Mouse (Mus musculus) naive thymus-derived CD4-positive, alpha-beta T cell, adult 2 months (primary cell): ENCODE measurements around the gene Wfikkn1.
"Not testable (repeated sequence)": the region's sequence is repeated elsewhere in the genome, so short reads cannot be mapped to it uniquely, and the experiment has no call there.

Source experiments
- DNase-seq: peaks from one replicate; pipeline ENCODE4 v3.0.0-alpha.2; 2011; ENCODE audit warnings: low read depth

Gene Wfikkn1

DNA sequence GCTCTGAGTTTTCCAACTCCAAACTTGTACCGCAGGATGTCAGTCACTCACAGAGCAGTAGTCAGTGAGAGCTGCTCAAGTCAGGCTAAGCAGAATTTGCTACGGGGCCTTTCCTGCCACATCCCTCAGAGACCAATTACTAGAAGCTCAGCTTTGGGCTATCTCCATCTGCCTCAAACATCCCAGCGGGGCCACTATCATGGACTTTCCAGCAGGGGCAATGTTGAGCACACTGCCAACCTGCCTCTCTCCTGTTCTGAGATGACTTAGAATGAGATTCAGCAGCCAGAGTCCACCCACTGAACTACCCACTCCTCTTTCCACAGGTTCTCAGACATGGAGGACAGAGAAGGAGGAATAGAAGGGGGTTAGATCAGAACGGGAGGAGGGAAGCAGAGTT, 5.0 kb upstream of the Wfikkn1 start:
- peak; percentile 43 for DNase-seq

DNA sequence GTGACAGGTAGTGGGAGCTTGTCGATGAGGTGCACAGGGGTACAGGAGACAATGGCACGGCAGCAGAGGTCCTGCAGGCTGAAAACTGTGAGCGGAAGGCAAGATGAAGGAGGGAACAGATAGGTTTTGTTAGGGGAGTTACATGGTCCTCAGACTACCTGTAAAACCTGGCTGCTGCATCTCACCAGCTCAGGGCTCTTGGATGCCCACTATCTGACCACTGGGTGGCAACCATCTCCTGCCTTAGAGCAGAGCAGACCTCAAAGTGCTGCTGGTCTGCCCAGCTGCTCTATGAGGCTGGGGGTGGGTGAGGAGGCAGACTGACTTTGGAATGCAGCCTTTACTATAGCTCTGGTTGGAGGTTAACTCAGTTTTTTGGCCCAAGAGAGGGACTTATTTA, 3.2 kb upstream of the Wfikkn1 start:
- DNase-seq = no peak

DNA sequence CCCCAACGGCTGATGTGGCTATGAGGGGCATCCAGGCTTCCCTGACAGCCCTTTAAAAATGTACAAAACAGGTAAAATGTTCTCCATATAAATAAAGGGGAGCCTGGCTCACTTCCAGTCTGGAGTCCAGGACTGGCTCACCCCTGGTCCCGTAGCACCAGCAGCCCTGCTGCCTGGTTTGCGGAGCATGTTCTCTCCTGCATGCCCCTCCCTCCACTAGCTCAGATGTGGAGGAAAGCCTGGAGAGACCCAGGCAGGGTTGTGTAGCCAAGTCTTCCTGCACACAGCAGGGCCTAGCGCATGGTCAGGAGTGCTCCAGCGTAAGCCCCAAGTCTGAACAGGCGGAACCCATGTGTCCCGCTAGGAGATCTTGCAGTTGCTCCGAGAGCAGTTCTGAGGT, 2.6 kb upstream of the Wfikkn1 start:
- no peak for DNase-seq

DNA sequence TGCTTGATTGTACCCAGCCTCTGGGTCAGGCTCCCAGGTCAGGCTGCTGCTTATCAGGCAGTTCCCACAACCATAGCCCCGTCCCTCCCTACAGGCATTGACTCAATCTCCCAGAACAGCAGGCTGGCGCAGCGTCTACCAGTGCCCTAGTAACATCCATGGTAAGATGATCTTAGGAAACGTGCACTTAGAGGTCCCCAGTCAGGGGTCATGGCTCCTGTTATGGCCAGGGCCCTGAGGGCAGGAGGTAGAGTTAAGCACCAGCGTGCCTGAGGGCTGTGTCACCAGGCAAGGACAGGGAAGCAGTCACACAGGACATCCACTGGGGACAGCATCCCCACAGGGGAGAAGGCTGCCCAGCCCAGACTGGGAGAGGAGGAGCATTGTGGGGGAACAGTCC, 1.6 kb upstream of the Wfikkn1 start:
- DNase-seq = no peak

DNA sequence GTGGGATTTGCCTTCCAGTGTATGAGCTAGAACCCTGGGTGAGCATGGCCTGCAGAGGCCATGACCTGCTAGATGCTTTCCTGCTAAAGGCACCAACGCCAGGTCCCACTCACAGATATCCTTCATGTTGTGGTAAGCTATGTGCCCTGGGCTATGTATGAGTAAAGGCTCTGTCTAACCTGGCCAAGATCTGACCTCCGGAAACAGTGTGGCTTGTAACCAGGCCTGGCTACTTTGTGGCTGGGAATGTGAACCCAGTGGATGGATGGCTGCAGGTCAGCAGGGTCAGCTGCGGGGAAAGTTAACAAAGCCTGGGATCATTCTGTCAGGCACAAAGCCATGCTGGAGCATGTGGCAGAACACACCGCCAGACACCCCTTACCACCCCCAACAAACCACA, 1.0 kb upstream of the Wfikkn1 start:
- no peak for DNase-seq

DNA sequence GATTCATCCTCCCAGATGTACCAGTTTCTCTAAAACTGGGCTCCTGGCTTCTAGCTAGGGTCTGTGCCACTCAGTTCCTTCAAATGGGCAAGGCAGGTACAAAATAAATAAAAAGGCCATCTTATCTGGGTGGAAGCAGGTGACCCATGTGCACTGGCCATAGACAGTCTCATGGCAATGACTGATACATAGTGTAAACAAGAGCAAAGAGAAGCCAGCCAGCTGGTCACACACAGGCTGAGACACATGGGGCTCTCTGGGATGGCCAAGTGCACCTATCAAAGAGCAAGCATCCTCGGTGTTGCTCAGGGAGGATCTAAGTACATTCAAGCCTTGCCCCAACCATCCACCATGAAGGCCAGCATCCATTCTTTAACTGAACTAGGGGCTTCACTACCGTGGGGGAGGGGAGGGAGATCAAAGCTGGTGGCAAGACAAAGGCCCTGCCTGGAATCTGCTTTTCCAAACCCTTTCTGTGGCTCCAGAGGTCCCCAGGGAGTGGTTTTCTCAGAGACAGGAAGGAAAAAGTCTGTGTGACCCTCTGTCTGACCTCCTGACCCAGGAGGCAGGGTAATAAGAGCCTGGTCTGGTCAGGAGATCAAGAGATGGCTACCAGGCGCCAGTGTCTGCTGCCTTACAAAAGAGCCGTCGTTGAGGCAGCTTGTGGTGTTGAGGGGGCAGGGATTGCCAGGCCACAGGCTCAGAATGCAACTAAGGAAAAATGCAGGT, 419 bp upstream of the Wfikkn1 start:
- no peak for DNase-seq

DNA sequence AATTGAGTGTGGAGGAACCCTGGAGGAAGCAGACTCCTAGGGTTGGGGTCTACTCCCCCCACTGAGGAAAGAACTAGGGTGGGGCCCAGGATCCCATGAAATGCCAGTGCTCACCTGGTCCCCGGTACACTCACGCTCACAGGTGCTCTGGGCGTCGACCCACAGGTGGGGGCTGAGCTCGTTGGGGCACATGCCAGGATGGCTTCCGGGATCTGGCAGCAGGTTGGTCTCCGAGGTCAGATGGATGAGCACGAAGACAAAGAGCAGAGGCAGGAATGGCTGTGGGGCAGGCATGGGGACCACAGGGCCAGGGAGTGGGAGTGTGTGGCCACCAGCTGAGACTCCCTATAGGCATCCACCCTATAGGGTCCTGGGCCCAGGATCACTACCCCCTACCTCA, 908 bp downstream of the Wfikkn1 start:
- no peak for DNase-seq

DNA sequence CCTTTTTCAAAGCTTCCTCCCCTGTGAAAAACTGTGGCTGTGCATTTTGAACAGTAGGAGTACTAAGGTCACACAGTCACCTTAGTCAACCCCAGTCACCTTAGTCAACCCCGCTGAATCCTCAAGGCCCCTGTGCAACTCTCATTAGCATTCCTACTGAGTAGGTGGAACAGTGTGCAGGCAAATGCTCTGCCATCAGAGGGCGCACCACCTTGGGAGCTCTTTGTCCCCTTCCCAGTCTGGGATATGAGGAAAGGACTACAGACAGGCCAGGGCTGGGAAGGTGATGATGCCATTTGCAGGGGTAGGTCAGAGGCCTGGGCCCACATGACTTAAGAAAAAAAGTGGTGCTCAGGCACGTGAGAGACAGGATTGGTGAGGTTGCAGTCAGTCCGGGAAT, 1.4 kb downstream of the Wfikkn1 start:
- DNase-seq = no peak

DNA sequence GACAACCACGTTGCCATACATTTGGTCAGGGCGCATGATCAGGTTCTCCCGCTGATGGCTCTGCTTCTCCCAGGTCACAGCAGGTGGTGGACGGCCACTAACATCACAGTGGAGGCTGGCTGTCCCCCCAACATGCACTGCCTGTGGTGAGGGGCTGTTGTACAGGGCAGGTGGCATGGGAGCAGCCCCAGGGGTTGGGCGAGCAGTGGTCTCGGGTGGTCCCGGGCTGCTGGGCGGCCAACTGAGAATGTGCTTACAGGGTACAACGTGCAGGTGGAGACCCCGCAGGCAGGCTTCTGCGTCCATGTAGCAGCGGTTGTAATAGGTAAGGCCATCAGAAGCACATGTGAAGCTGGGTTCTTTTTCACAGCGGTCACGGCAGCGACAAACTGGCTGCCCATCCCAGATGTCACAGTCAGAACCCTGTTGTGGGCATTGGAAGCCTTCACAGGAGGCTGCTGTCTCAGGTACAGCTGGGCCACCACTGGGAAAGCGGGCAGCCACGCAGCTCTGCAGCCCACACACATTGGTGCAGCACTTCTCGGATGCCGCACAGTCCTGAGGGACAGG, 2.0 kb downstream of the Wfikkn1 start:
- no peak for DNase-seq

DNA sequence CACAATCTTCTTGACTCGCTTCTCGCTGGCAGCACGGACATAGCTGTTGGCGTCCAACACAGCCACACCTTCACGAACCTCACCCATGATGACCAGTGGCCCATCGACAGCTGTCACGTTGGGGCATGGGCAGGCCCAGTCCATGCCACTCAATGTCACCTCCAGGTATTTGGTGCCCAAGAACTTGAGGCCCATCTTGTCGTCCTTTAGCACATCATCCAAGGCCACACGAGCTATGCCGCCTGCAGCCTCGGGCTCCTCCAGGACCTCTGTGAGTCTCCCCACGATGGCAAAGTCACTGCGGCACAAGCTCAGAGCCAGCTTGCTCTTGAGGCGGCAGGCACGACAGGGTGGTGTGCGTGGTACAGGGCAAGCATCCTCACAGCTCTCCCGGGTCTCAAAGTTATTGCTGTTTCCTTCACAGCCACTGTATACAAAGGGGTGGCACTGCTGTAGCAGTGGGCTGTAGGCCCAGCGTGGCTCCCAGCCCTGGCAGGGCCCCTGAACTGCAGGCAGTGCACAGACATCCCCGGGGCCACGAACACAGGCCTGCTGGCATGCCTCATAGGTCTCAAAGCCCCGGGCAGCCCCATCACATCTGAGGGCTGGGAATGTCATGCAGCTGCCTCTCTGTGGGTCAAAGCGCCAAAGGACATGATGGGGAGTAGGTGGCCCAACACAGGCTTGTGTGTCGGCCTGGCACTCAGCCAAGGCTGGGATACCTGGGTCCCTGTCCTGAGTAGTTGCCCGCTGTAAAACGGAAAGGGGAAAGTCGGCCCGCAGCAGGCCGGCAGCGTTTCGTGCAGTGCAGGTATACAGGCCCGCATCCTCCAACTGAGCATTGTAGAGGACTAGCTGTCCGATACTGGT, 2.7 kb downstream of the Wfikkn1 start:
- no peak for DNase-seq

DNA sequence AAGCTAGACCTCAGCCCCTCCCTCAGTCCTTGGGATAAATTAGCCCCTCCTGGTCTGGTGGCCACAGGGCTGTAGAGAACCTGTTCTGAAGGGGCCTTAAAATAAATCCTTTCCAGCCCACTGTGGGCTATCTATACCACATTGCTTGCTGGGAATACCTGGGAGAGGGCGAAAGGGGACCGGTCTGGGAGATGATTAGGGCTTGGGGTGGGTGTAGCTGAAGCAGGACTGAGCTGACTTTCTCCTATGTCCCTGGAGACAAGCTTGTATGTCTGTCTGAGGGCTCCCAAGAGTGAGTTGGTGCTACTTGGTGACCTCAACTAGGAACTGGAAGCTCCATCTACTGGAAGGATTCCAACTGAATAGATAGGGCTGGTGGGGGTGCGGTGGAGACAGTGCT, 3.6 kb downstream of the Wfikkn1 start:
- DNase-seq = no peak

DNA sequence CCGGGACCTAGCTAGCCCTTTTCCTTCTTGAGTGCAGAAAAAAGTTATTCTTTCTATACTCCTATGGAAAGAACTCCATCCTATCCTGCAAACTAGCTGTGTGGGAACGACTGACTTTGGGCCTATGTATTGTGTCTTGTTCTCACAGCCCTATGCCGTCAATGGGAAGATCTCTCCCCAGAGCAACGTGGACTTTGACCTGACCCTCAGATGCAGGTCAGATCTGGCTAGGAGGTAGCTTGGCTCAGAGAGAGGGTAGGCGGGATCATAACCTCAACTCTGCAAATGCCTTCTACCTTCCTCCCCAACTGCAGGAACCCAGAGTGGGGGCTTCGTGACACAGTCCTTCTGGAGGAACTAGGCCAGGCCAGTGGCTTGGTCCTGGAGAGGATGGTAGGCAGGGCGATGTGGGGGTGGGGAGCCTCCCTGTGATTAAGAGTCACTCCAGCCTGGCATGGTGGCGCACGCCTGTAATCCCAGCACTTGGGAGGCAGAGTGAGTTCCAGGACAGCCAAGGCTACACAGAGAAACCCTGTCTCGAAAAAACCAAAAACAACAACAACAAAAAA, 4.2 kb downstream of the Wfikkn1 start:
- no peak for DNase-seq

DNA sequence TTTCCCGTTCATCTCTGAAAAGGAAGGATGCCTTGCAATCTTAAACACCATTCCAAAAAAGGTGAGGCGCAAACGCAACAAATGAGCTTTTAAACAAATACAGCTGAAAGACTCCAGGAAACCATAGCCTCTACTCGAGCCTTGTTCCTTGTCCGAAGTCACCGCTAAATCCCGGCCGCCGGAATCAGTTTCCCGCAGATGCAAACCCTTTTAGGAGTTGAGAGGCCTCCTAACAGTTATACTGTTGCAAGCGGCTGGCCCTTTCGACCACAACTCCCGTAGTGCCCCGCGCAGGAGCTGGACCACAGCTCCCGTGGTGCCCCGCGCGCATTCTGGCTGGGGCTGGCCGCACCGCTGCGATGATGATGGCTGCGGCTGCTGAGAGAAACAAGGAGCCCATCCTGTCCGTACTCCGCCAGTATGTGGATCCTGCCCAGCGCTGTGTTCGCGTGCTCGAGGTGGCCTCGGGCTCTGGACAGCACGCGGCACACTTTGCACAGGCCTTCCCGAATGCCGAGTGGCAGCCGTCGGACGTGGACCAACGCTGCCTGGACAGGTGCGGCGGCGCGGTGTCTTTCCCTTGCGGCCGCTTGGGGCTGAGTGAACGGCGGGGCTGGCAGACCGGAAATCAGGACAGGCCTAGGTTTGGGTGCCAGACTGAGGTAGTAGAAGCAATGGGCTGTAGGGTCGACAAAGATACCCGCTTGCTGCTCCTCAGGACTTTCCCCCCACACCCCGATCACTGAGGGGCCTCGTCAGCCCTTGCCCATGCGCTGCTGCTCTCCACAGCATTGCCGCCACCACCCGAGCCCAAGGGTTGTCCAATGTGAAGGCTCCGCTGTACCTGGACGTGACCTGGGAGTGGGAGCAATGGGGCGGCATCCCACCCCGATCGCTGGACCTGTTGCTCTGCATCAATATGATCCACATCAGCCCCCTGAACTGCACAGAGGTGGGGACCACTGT, 5.2 kb downstream of the Wfikkn1 start:
- DNase-seq = peak; percentile 88

DNA sequence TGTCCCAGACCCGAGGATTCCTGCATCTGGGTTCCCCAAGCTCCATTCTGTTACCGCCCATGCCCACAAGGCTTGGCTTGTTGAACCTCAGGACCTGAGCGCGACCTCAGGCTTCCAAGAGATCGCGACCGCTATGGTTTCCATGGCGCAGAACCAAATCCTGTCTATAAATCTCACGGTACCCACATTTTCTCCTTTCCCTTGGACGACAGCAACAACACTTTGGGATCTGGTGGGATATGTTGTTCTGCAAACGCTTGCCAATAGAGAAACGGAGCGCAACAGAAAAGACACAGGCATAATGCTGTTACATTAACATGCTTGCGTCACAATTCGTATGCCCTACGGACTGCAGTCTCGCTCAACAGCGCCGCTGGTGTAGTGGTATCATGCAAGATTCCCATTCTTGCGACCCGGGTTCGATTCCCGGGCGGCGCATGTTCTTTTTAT, 5.9 kb downstream of the Wfikkn1 start, which contains the start of gene Mettl26:
Mettl26 (plus strand) TSS at position 354 of the 450 bp plus-strand sequence.
- peak; percentile 97 for DNase-seq

DNA sequence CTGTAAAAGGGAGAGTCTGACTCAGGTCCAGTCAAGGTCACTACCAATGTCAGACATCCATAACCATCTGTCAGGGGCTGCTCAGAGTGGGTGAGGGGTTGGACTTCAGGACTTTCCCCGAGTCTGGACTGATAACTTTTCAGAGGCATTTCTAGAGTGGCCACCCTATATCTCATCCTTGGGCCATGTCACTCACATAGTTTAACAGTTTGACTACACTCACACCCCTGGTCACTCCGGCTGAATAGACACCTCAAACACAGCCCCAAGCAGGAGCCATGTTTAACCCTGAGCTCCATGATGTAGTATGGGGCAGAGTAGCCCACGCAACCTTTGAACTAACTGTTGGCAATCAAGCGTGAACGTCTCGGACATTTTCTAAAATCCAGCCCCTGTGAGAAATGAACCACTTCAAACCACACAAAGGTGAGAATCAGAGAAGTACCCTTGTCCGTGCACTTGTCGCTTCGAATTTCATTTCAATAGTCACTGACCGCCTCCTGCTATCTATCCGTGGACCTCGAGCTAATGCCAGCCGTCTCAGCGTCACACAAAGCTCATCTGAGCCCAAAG, 6.4 kb downstream of the Wfikkn1 start:
- DNase-seq = no peak

DNA sequence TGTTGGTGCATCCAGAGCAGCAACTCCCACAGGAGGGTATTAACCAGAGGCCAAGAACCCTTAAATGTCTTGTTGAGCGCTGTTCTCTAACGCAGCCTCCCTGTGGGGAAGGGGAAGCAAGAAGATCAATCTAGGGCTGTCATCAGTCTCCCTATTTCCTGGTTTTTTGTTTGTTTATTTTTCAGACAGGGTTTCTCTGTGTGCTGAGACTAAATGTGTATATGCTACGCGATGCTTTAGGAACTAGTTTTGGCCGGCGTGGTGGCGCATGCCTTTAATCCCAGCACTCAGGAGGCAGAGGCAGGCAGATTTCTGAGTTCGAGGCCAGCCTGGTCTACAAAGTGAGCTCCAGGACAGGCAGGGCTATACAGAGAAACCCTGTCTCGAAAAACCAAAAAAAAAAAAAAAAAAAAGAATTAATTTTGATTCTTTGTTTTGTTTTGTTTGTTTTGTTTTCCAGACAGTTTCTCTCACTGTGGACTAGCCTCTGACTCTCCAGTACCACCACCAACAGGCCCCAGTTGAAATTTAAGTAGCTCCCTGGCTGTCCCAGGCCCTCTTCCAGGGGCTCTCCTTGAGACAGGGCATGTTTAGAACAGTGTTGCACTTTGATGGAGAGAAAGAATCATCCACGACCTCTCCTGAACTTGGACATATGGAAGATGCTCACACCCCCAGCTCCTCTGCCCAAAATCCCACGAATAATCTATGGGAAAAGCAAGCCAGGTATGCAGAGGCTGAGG, 7.1 kb downstream of the Wfikkn1 start:
- DNase-seq = no peak

DNA sequence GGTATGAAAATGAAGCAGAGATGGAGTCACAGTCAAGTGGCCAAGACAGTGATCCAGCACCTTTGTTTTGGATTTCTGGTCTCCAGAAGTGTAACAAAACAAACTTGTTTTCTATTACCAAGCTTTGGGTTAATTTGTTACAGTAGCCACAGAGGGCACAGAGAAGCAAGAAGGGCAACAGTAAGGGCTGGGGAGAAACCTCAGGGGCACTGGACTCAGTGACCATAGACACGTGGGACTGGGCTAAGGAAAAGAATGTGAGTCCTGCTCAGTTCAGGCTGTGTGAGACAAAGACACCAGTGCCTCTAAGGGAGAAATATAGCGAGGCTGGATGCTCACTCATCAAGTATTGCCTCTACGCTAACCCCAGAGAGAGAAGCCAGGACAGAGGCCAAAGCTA, 8.0 kb downstream of the Wfikkn1 start:
- no peak for DNase-seq

DNA sequence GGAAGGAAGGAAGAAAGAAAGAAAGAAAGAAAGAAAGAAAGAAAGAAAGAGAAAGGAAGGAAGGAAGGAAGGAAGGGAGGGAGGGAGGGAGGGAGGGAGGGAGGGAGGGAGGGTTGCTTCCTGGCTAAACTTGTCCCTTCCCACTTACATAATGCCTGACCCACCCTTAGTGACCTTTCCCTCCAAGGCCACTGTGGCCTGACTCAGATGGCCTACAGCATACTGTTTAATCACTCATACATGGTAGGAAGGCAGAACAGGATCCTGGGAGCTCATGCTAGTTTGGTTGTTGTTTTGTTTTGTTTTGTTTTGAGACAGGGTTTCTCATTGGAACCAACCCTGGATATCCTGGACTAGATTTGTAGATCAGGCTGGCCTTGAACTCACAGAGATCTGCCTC, 9.1 kb downstream of the Wfikkn1 start:
- DNase-seq = not testable (repeated sequence)

DNA sequence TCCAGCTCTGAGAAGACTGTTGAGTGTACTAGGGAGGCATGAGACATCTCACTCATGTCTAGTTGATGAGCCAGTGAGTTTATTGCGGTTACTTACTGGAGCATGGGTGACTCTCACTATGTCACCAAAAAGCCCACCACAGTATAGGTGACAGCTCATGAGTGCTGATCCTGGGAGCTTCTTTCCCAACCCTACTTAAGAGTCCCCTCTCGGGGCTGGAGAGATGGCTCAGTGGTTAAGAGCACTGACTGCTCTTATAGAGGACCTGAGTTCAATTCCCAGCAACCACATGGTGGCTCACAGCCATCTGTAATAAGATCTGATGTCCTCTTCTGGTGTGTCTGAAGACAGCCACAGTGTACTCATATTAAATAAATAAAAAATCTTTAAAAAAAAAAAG, 10.7 kb downstream of the Wfikkn1 start:
- no peak for DNase-seq

DNA sequence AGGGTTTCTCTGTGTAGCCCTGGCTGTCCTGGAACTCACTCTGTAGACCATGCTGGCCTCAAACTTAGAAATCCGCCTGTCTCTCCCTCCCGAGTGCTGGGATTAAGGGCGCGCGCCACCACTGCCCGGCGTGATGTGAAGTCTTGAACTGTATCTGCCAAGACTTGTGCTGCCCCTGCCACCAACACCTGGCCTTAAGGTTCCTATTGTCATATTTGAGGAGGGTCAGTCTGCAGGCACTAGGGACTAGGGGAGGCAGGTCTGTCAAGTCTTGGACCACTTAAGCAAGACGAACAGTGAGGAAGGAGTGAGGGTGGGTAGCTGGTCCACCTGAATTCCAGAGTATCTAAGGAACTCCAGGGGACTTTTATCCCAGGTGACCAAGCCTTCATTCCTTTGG, 11.2 kb downstream of the Wfikkn1 start:
- DNase-seq = no peak
